Mouse (Mus musculus) midbrain, embryonic 14.5 days (tissue): ENCODE measurements around the gene Duoxa2. TPM values are rescaled to one million over a fixed set of nuclear protein-coding genes. Genes with fewer than 3 reads are reported as not detected.

Experiments used
- ATAC-seq: fragments of 200-750 bp; cut with Nextera tagmentation; 2 replicates; pipeline ENCODE4 v1.8.0; 2017; ENCODE audit warnings: moderate number of reproducible peaks, moderate library complexity; ENCODE audit not compliant: low FRiP score, low TSS enrichment
- DNase-seq: peaks from one replicate; pipeline ENCODE4 v3.0.0-alpha.2; 2015
- H3K27ac ChIP-seq: fragments of 300-500 bp; sonication (generic); replicated peaks from 2 replicates; pipeline ENCODE4 v1.5.1; 2014; ENCODE audit warnings: mild to moderate bottlenecking, low read depth, low read length, moderate library complexity
- H3K27me3 ChIP-seq: fragments of 300-500 bp; sonication (generic); 2 replicates; pipeline ENCODE4 v1.6.1; 2014; ENCODE audit warnings: low read length, control low read depth, mixed read lengths; ENCODE audit not compliant: control insufficient read depth, insufficient read depth
- H3K36me3 ChIP-seq: fragments of 300-500 bp; sonication (generic); 2 replicates; pipeline ENCODE4 v1.6.1; 2014; ENCODE audit warnings: low read length, control low read depth; ENCODE audit not compliant: control insufficient read depth, insufficient read depth
- H3K4me1 ChIP-seq: fragments of 300-500 bp; sonication (generic); 2 replicates; pipeline ENCODE4 v1.6.1; 2014; ENCODE audit warnings: mild to moderate bottlenecking, antibody characterized with exemption, low read length, control low read depth; ENCODE audit not compliant: control insufficient read depth, insufficient read depth
- H3K4me2 ChIP-seq: fragments of 300-500 bp; sonication (generic); 2 replicates; pipeline ENCODE4 v1.6.1; 2014; ENCODE audit warnings: mild to moderate bottlenecking, low read length, moderate library complexity
- H3K4me3 ChIP-seq: fragments of 300-500 bp; sonication (generic); replicated peaks from 2 replicates; pipeline ENCODE4 v1.5.1; 2014; ENCODE audit warnings: low read depth, low read length
- H3K9ac ChIP-seq: fragments of 300-500 bp; sonication (generic); replicated peaks from 2 replicates; pipeline ENCODE4 v1.6.1; 2014; ENCODE audit warnings: mild to moderate bottlenecking, low read length, moderate library complexity
- H3K9me3 ChIP-seq: fragments of 300-500 bp; sonication (generic); 2 replicates; pipeline ENCODE4 v1.6.1; 2016; ENCODE audit warnings: low read length, control low read depth, mixed read lengths; ENCODE audit not compliant: control insufficient read depth
- whole genome bisulfite sequencing: fragments of 180-500 bp; shearing (Covaris S2); extraction: QIAGEN DNeasy Blood & Tissue Kit; methylation state at CpG from one replicate; pipeline ENCODE4 v1.1.7; 2014; 5-methylcytosine and 5-hydroxymethylcytosine counted together
- polyA plus RNA-seq: library from polyadenylated mRNA; unstranded; fragments of >200 nt; fragmentation: Nextera tagmentation; extraction: Ambion mirVana; gene quantifications from 2 replicates; pipeline ENCODE4 v1.2.1, GENCODE M21; 2014

The Duoxa2 gene
- polyA plus RNA-seq, 1 experiment from 2014 or later = not detected

GRCm38 (mm10) chr2:122302574-122303241, 4.0 kb downstream of the Duoxa2 start:
- Histone ChIP-seq H3K27me3 (peaks cover 58% of the 10 kb centered on the region), H3K9ac (no peak overlapping the region), H3K36me3 (no peaks in the 10 kb centered on the region), H3K4me3 (no peak overlapping the region), H3K4me1 (peaks cover 21% of the 10 kb centered on the region), H3K27ac (no peak overlapping the region), H3K9me3 (no peaks in the 10 kb centered on the region), H3K4me2 (peak overlapping the region; percentile 82)
- 16% methylated on average over 9 of the region's 9 CpGs for WGBS
- ATAC-seq (no peak; the same call in 1 of the 2 replicates), DNase-seq (peak; percentile 88)

DNA sequence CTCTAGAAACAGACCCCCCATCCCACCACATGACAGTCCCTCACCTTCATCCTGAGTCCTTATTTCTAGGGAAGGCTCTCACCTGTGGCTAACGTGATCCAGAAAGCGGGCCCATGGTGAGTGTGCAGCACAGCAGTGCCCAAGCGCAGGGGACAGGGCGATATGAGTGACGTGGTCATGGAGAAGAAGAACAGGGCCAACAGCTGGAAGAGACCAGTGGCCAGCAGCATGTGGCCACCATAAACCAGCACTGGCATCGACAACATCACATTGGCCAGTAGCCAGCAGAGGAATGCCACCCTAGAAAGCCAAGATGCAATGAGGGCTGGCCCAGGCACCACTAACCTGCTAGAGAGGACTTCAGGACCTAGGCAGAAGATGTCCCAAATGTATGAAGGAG, 5.8 kb downstream of the Duoxa2 start:
- Histone ChIP-seq H3K36me3 (no peaks in the 10 kb centered on the region), H3K9me3 (no peaks in the 10 kb centered on the region), H3K4me3 (no peak overlapping the region), H3K4me1 (peaks cover 15% of the 10 kb centered on the region; the same call in 1 of the 2 replicates), H3K27ac (no peak overlapping the region), H3K4me2 (no peak overlapping the region), H3K27me3 (peaks cover 40% of the 10 kb centered on the region), H3K9ac (no peak overlapping the region)
- 88% methylated on average over 6 of the region's 6 CpGs for WGBS
- ATAC-seq (no peak), DNase-seq (no peak)

- 86% methylated on average over 16 of the region's 16 CpGs for whole genome bisulfite sequencing
- H3K4me1 ChIP-seq = peaks cover 15% of the 10 kb centered on the region; the same call in 1 of the 2 replicates
- no peak overlapping the region for H3K4me2 ChIP-seq
- H3K4me3 ChIP-seq = no peak overlapping the region
- no peaks in the 10 kb centered on the region for H3K9me3 ChIP-seq
- peaks cover 32% of the 10 kb centered on the region for H3K27me3 ChIP-seq
- H3K36me3 ChIP-seq = no peaks in the 10 kb centered on the region
- no peak for DNase-seq
- H3K27ac ChIP-seq = no peak overlapping the region
- H3K9ac ChIP-seq = no peak overlapping the region
- no peak for ATAC-seq
Observed at GRCm38 (mm10) chr2:122305097-122305892, 6.6 kb downstream of the Duoxa2 start.

DNA sequence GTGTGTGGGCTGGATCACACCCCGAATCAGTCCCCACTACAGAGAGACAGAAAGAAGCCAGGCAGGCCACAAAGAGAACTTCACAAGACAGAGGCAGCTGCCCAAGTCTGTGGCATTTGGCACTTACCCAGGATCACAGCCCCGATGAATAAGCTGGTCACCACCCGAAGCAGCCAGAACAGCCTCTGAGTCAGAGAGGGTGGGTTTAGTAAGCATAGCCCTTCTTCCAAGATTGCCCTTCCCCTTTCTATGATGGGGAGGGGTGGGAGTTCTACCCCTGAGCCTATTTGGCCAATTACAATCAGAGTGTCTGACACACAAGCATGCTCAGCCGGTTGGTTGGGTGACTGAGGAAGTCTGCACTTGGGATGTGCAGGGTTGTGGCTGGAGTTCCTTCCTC, 7.5 kb downstream of the Duoxa2 start:
- Histone ChIP-seq H3K27ac (no peak overlapping the region), H3K4me1 (peaks cover 11% of the 10 kb centered on the region; the same call in 1 of the 2 replicates), H3K36me3 (no peaks in the 10 kb centered on the region), H3K4me3 (no peak overlapping the region), H3K4me2 (no peak overlapping the region), H3K27me3 (peaks cover 23% of the 10 kb centered on the region), H3K9me3 (no peaks in the 10 kb centered on the region), H3K9ac (no peak overlapping the region)
- 71% methylated on average over 4 of the region's 4 CpGs for WGBS
- DNase-seq (no peak), ATAC-seq (no peak)

DNA sequence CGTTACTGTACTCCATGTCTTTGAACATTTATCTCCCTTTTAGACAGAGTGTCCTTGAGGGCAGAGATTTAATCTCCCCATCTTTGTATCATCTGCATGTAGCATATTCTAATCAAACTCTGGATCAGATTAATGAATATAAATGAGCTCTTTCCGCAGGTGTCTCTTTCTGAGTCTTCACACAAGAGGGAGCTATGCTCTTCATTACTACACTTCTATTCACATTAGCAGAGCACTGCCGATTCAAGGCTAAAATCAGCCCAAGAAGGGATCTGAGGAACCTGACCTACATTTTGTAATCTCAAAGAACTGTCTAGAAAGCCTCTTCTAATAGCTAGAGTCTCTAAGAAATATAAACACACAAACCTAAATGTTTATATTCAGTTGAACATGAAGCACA, 10.9 kb downstream of the Duoxa2 start:
- Histone ChIP-seq H3K27me3 (peaks cover 22% of the 10 kb centered on the region), H3K27ac (no peak overlapping the region), H3K4me2 (no peak overlapping the region), H3K4me3 (no peak overlapping the region), H3K36me3 (no peaks in the 10 kb centered on the region), H3K9ac (no peak overlapping the region), H3K9me3 (no peaks in the 10 kb centered on the region), H3K4me1 (peaks cover 6% of the 10 kb centered on the region; the same call in 1 of the 2 replicates)
- ATAC-seq (no peak), DNase-seq (peak; percentile 58)
- WGBS = 36% methylated on average over 3 of the region's 3 CpGs

- Histone ChIP-seq H3K9ac (no peak overlapping the region), H3K4me3 (no peak overlapping the region), H3K4me1 (peaks cover 6% of the 10 kb centered on the region; the same call in 1 of the 2 replicates), H3K27me3 (peaks cover 24% of the 10 kb centered on the region), H3K27ac (no peak overlapping the region; the same call in 1 of the 2 replicates), H3K36me3 (no peaks in the 10 kb centered on the region), H3K9me3 (no peaks in the 10 kb centered on the region), H3K4me2 (no peak overlapping the region)
- ATAC-seq (peak; percentile 49; the same call in 1 of the 2 replicates), DNase-seq (peak; percentile 79)
- WGBS = 13% methylated on average over 2 of the region's 2 CpGs
Observed at GRCm38 (mm10) chr2:122311561-122311960, 12.9 kb downstream of the Duoxa2 start.

GRCm38 (mm10) chr2:122312722-122313417, 14.2 kb downstream of the Duoxa2 start:
- no peak overlapping the region for H3K9ac ChIP-seq
- H3K9me3 ChIP-seq = no peaks in the 10 kb centered on the region
- H3K27ac ChIP-seq = no peak overlapping the region
- ATAC-seq = no peak
- H3K4me1 ChIP-seq = peaks cover 6% of the 10 kb centered on the region; the same call in 1 of the 2 replicates
- WGBS = 4% methylated on average over 27 of the region's 27 CpGs
- H3K36me3 ChIP-seq = no peaks in the 10 kb centered on the region
- H3K4me2 ChIP-seq = peak overlapping the region; percentile 37
- H3K4me3 ChIP-seq = 0 out of 2 replicates have a peak overlapping the region, but pooled peaks have one; percentile 12
- peak; percentile 84 for DNase-seq
- peaks cover 24% of the 10 kb centered on the region for H3K27me3 ChIP-seq

GRCm38 (mm10) chr2:122313536-122313935, 14.8 kb downstream of the Duoxa2 start, which contains the start of gene Duoxa1:
TSS of gene Duoxa1 (minus strand) at chr2:122313730.
- H3K9me3 ChIP-seq = no peaks in the 10 kb centered on the region
- ATAC-seq = no peak; the same call in 1 of the 2 replicates

More at GRCm38 (mm10) chr2:122313536-122313935, 14.8 kb downstream of the Duoxa2 start, which contains the start of gene Duoxa1:
- Histone ChIP-seq H3K9ac (no peak within 1 kb of the TSS), H3K4me3 (0 out of 2 replicates have a peak within 1 kb of the TSS, but pooled peaks have one; percentile 12), H3K27me3 (peaks cover 24% of the 10 kb centered on the region), H3K36me3 (no peaks in the 10 kb centered on the region), H3K4me2 (peak within 1 kb of the TSS; percentile 37), H3K4me1 (peaks cover 6% of the 10 kb centered on the region; the same call in 1 of the 2 replicates), H3K27ac (no peak within 1 kb of the TSS)
- 3% methylated on average over 24 of the region's 24 CpGs for WGBS
- DNase-seq = no peak
